Mouse (Mus musculus) ES-Bruce4 (cell line): ENCODE data around the gene Cnst.

Experiments
- CTCF ChIP-seq: IDR thresholded peaks from one replicate; pipeline ENCODE4 v1.8.1; 2011; ENCODE audit warnings: low read depth, low read length
- EP300 ChIP-seq: IDR thresholded peaks from 2 replicates; pipeline ENCODE4 v1.6.1; 2011; ENCODE audit warnings: low read depth, low read length; ENCODE audit not compliant: insufficient read depth
- POLR2A ChIP-seq: IDR thresholded peaks from one replicate; pipeline ENCODE4 v1.8.1; 2011; ENCODE audit warnings: low read length; ENCODE audit not compliant: insufficient read depth

- TF ChIP-seq CTCF: no peak
- no peak for TF ChIP-seq EP300
- no peak for TF ChIP-seq POLR2A
These were observed 60.0 kb downstream of the Cnst start for GRCm38 (mm10) chr1:179606004-179606723.
